24 mouse cellular contexts compared by ENCODE assay signal in genomic region chr2:35317604-35318003, GRCm38 (mm10). TPM values are rescaled to one million over a fixed set of nuclear protein-coding genes. Genes with fewer than 3 reads are reported as not detected.
DNase-seq lines count a peak whose midpoint lies in the region; ATAC-seq and TF ChIP-seq lines count a peak whose summit lies in the region.
"Had no signal": no experiment of that assay in that cellular context is flagged by ENCODE, and none has a peak within 500 bp of the region (broad histone marks: within the 10 kb centered on the region; RNA-seq: fewer than 3 reads in every experiment).

No protein-coding gene starts in this region.

- H3K36me3 ChIP-seq in heart, embryonic 11.5 days (ENCODE audit: control insufficient read depth, insufficient read depth, low read length): no peaks in the 10 kb centered on the region
- peaks cover 99% of the 10 kb centered on the region for H3K36me3 ChIP-seq in megakaryocyte, embryonic 14.5 days (replicated peaks; ENCODE audit: low read length)
- H3K36me3 ChIP-seq in liver, embryonic 12.5 days: peaks cover 100% of the 10 kb centered on the region
- H3K36me3 ChIP-seq in forebrain, postnatal 0 days (ENCODE audit: insufficient read depth): no peaks in the 10 kb centered on the region

- H3K27ac ChIP-seq in heart, embryonic 11.5 days (ENCODE audit: low read depth, low read length): no peak overlapping the region
- peak overlapping the region; percentile 88 for H3K27ac ChIP-seq in liver, embryonic 12.5 days
- no peak overlapping the region for H3K27ac ChIP-seq in forebrain, postnatal 0 days (ENCODE audit: low read depth, low read length)
- H3K27ac ChIP-seq: gastrocnemius, adult 2 months; kidney, postnatal 0 days; limb, embryonic 12.5 days had no signal

- no peak for DNase-seq in heart, adult 18-20 months
- no peak for DNase-seq in adrenal gland, adult (ENCODE audit: inconsistent age in 2 of 2, low spot score in 1 of 2)
- DNase-seq in right cerebral cortex, adult 18-20 months: no peak
- DNase-seq in forebrain, postnatal 0 days: no peak
- DNase-seq: adrenal gland, adult 2 months; cerebellum, adult 11 months; cerebellum, postnatal 25 days; gastrocnemius, adult 2 months; kidney, adult 11 months; thymus, postnatal 14 days had no signal

- H3K4me3 ChIP-seq in heart, embryonic 11.5 days (ENCODE audit: low read depth, low read length): no peak overlapping the region
- peak overlapping the region; percentile 64 for H3K4me3 ChIP-seq in megakaryocyte, embryonic 14.5 days (replicated peaks)
- peak overlapping the region; percentile 3; the same call in 1 of the 2 replicates for H3K4me3 ChIP-seq in liver, embryonic 12.5 days
- H3K4me3 ChIP-seq in forebrain, postnatal 0 days (ENCODE audit: low read depth, low read length): no peak overlapping the region
- H3K4me3 ChIP-seq: gastrocnemius, adult 2 months; limb, embryonic 12.5 days had no signal

- H3K9me3 ChIP-seq in heart, embryonic 11.5 days (replicated peaks; ENCODE audit: control insufficient read depth, low read length): no peaks in the 10 kb centered on the region
- no peaks in the 10 kb centered on the region for H3K9me3 ChIP-seq in megakaryocyte, embryonic 14.5 days
- no peaks in the 10 kb centered on the region for H3K9me3 ChIP-seq in liver, embryonic 12.5 days (replicated peaks)
- no peaks in the 10 kb centered on the region for H3K9me3 ChIP-seq in forebrain, postnatal 0 days (ENCODE audit: low read length)
- H3K9me3 ChIP-seq: limb, embryonic 12.5 days had no signal

- 34% methylated on average over 4 of the region's 4 CpGs for WGBS in heart, embryonic 11.5 days (ENCODE audit: insufficient replicate concordance)
- WGBS in liver, embryonic 12.5 days (ENCODE audit: insufficient replicate concordance): 15% methylated on average over 4 of the region's 4 CpGs
- WGBS in forebrain, postnatal 0 days: 78% methylated on average over 4 of the region's 4 CpGs

- H3K27me3 ChIP-seq in heart, embryonic 11.5 days (ENCODE audit: control insufficient read depth, insufficient read depth, low read length): no peaks in the 10 kb centered on the region
- H3K27me3 ChIP-seq in megakaryocyte, embryonic 14.5 days (replicated peaks): no peaks in the 10 kb centered on the region
- H3K27me3 ChIP-seq in liver, embryonic 12.5 days (replicated peaks): no peaks in the 10 kb centered on the region
- H3K27me3 ChIP-seq in forebrain, postnatal 0 days (ENCODE audit: insufficient read depth, low read length): no peaks in the 10 kb centered on the region
- H3K27me3 ChIP-seq: limb, embryonic 12.5 days had no signal

- peak overlapping the region; percentile 42 for H3K4me2 ChIP-seq in heart, embryonic 11.5 days
- peak overlapping the region; percentile 59 for H3K4me2 ChIP-seq in liver, embryonic 12.5 days
- H3K4me2 ChIP-seq in forebrain, postnatal 0 days (ENCODE audit: low read depth): no peak overlapping the region
- H3K4me2 ChIP-seq: limb, embryonic 12.5 days had no signal

- peak; percentile 79 for ATAC-seq in heart, embryonic 11.5 days (replicated peaks; ENCODE audit: insufficient number of reproducible peaks, low FRiP score, low TSS enrichment)
- no peak for ATAC-seq in megakaryocyte, adult 5-6 weeks (ENCODE audit: poor library complexity, severe bottlenecking)
- ATAC-seq in liver, embryonic 12.5 days: peak; percentile 90
- ATAC-seq in forebrain, postnatal 0 days: no peak
- ATAC-seq: forebrain, embryonic 16.5 days; hindbrain, embryonic 16.5 days; midbrain, embryonic 16.5 days had no signal

- TF ChIP-seq CTCF in forebrain, postnatal 0 days (IDR thresholded peaks at IDR 0.05; ENCODE audit: low read depth): no peak

- H3K4me1 ChIP-seq in heart, embryonic 11.5 days (ENCODE audit: control insufficient read depth, insufficient read depth, low read length): peaks cover 27% of the 10 kb centered on the region
- peaks cover 89% of the 10 kb centered on the region for H3K4me1 ChIP-seq in megakaryocyte, embryonic 14.5 days
- H3K4me1 ChIP-seq in liver, embryonic 12.5 days: peaks cover 72% of the 10 kb centered on the region
- H3K4me1 ChIP-seq in forebrain, postnatal 0 days (ENCODE audit: insufficient read depth): 0 out of 2 replicates have a peak, but pooled peaks cover 3% of the 10 kb centered on the region

- no peak overlapping the region for H3K9ac ChIP-seq in heart, embryonic 11.5 days (ENCODE audit: low read depth, low read length)
- peak overlapping the region; percentile 43 for H3K9ac ChIP-seq in liver, embryonic 12.5 days
- H3K9ac ChIP-seq in forebrain, postnatal 0 days: no peak overlapping the region
- H3K9ac ChIP-seq: limb, embryonic 12.5 days had no signal

RNA-seq across cellular contexts. Expression of gene Stom, which starts 19.2 kb away (rescaled TPM):
- polyA plus RNA-seq in heart, embryonic 11.5 days (2014; fragmentation: Nextera tagmentation; extraction: Ambion mirVana): 39.6 and 46.1 TPM in 2 replicates
- total RNA-seq in heart, adult 18-20 months (2021): 100 to 1,000 TPM in 1 of 2 experiments, 10 to 100 TPM in 1; 88.5 to 102 TPM
- 26.2 and 42.0 TPM in 2 replicates for polyA plus RNA-seq in megakaryocyte, embryonic 14.5 days (2012; ENCODE audit: insufficient read depth, low replicate concordance)
- 77.7 and 90.3 TPM in 2 replicates for total RNA-seq in megakaryocyte, adult 5-6 weeks (2015)
- total RNA-seq in megakaryocyte, adult 5-6 weeks (2017): 155 and 165 TPM in 2 replicates
- 134 TPM in 2 replicates for polyA plus RNA-seq in liver, embryonic 12.5 days (2016; fragmentation: Nextera tagmentation; extraction: Ambion mirVana)
- 16.9 and 23.3 TPM in 2 replicates for total RNA-seq in forebrain, postnatal 0 days (2014; rRNA removed)
- polyA plus RNA-seq in forebrain, postnatal 0 days (2015; fragmentation: Nextera tagmentation; extraction: Ambion mirVana): 16.2 and 18.9 TPM in 2 replicates

RNA-seq across cellular contexts. Expression of gene 4930568D16Rik, which starts 49.9 kb away (rescaled TPM):
- not detected in 2 replicates for polyA plus RNA-seq in heart, embryonic 11.5 days (2014; fragmentation: Nextera tagmentation; extraction: Ambion mirVana)
- not detected for total RNA-seq in heart, adult 18-20 months (2021)
- polyA plus RNA-seq in megakaryocyte, embryonic 14.5 days (2012; ENCODE audit: insufficient read depth, low replicate concordance): not detected in 2 replicates
- total RNA-seq in megakaryocyte, adult 5-6 weeks (2015): not detected in 2 replicates
- not detected in 2 replicates for total RNA-seq in megakaryocyte, adult 5-6 weeks (2017)
- polyA plus RNA-seq in liver, embryonic 12.5 days (2016; fragmentation: Nextera tagmentation; extraction: Ambion mirVana): not detected in 2 replicates
- not detected in 2 replicates for total RNA-seq in forebrain, postnatal 0 days (2014; rRNA removed)
- not detected in 2 replicates for polyA plus RNA-seq in forebrain, postnatal 0 days (2015; fragmentation: Nextera tagmentation; extraction: Ambion mirVana)
- total RNA-seq: adrenal gland, adult 2 months; gastrocnemius, adult 2 months; granulocyte monocyte progenitor cell, adult 5-6 weeks; layer of hippocampus, adult 8-10 months had no signal
- polyA plus RNA-seq: adrenal gland, adult 2 months; forebrain, embryonic 16.5 days; hindbrain, embryonic 16.5 days; kidney, postnatal 0 days; limb, embryonic 12.5 days; lung, embryonic 16.5 days; midbrain, embryonic 16.5 days; neural tube, embryonic 11.5 days; spleen, adult 2 months had no signal

Comparison
In these comparisons a context has a peak if more than half of its experiments do, and no peak if none do; other contexts are left out.
1. ATAC-seq: peak in heart, embryonic 11.5 days (single experiment) and liver, embryonic 12.5 days (single experiment); none in megakaryocyte, adult 5-6 weeks (single experiment) and forebrain, postnatal 0 days (single experiment).
2. H3K4me3 ChIP-seq: peak in megakaryocyte, embryonic 14.5 days (single experiment) and liver, embryonic 12.5 days (single experiment); none in heart, embryonic 11.5 days (single experiment) and forebrain, postnatal 0 days (single experiment).